8 mouse cellular contexts compared by ENCODE assay signal in genomic region chr19:41101390-41101789, GRCm38 (mm10). TPM values are rescaled to one million over a fixed set of nuclear protein-coding genes. Genes with fewer than 3 reads are reported as not detected.
DNase-seq lines count a peak whose midpoint lies in the region; ATAC-seq lines count a peak whose summit lies in the region.
"Had no signal": no experiment of that assay in that cellular context is flagged by ENCODE, and none has a peak within 500 bp of the region (broad histone marks: within the 10 kb centered on the region; RNA-seq: fewer than 3 reads in every experiment).

No protein-coding gene starts in this region.

- H3K4me3 ChIP-seq in embryonic facial prominence, embryonic 15.5 days (replicated peaks): no peak overlapping the region
- no peak overlapping the region for H3K4me3 ChIP-seq in midbrain, embryonic 16.5 days (ENCODE audit: low read depth, low read length)

- WGBS in embryonic facial prominence, embryonic 15.5 days: 66% methylated on average over 8 of the region's 8 CpGs
- 68% methylated on average over 8 of the region's 8 CpGs for WGBS in midbrain, embryonic 16.5 days

- no peaks in the 10 kb centered on the region for H3K4me1 ChIP-seq in embryonic facial prominence, embryonic 15.5 days
- no peaks in the 10 kb centered on the region for H3K4me1 ChIP-seq in midbrain, embryonic 16.5 days (ENCODE audit: control insufficient read depth, insufficient read depth, low read length)

- no peaks in the 10 kb centered on the region for H3K27me3 ChIP-seq in embryonic facial prominence, embryonic 15.5 days
- peaks cover 4% of the 10 kb centered on the region for H3K27me3 ChIP-seq in midbrain, embryonic 16.5 days (ENCODE audit: control insufficient read depth, insufficient read depth, low read depth, low read length)

- no peak overlapping the region for H3K4me2 ChIP-seq in embryonic facial prominence, embryonic 15.5 days (replicated peaks)
- no peak overlapping the region for H3K4me2 ChIP-seq in midbrain, embryonic 16.5 days (ENCODE audit: low read length)

- DNase-seq in 3134 (ENCODE audit: extremely low read depth, insufficient read length, low spot score): peak; percentile 78
- peak; percentile 29 for DNase-seq in A20 (ENCODE audit: low read depth, low spot score)
- peak; percentile 28 for DNase-seq in heart, postnatal 4 days
- no peak for DNase-seq in testis, postnatal 14 days (ENCODE audit: low spot score)

- H3K9me3 ChIP-seq in embryonic facial prominence, embryonic 15.5 days (replicated peaks): no peaks in the 10 kb centered on the region
- no peaks in the 10 kb centered on the region for H3K9me3 ChIP-seq in midbrain, embryonic 16.5 days (replicated peaks; ENCODE audit: control insufficient read depth, low read length, poor library complexity, severe bottlenecking)

- no peak overlapping the region for H3K27ac ChIP-seq in embryonic facial prominence, embryonic 15.5 days (replicated peaks)
- H3K27ac ChIP-seq in midbrain, embryonic 16.5 days (ENCODE audit: low read length): no peak overlapping the region

- H3K36me3 ChIP-seq in embryonic facial prominence, embryonic 15.5 days: no peaks in the 10 kb centered on the region
- H3K36me3 ChIP-seq in midbrain, embryonic 16.5 days (ENCODE audit: control insufficient read depth, insufficient read depth, low read length): no peaks in the 10 kb centered on the region

- ATAC-seq in embryonic facial prominence, embryonic 15.5 days (ENCODE audit: insufficient number of reproducible peaks, low FRiP score, low TSS enrichment, low read depth): peak; percentile 61; the same call in 1 of the 2 replicates
- ATAC-seq in midbrain, embryonic 16.5 days: peak; percentile 87
- no peak for ATAC-seq in megakaryocyte, adult 5-6 weeks (ENCODE audit: poor library complexity, severe bottlenecking)

- H3K9ac ChIP-seq in embryonic facial prominence, embryonic 15.5 days: no peak overlapping the region
- no peak overlapping the region for H3K9ac ChIP-seq in midbrain, embryonic 16.5 days (ENCODE audit: low read depth, low read length)

RNA-seq across cellular contexts. Expression of gene Opalin, which starts 24.5 kb away (rescaled TPM):
- not detected in 2 replicates for polyA plus RNA-seq in embryonic facial prominence, embryonic 15.5 days (2015; fragmentation: Nextera tagmentation; extraction: Ambion mirVana)
- total RNA-seq in heart, postnatal 4 days (2021): not detected
- polyA plus RNA-seq in midbrain, embryonic 16.5 days (2015; fragmentation: Nextera tagmentation; extraction: Ambion mirVana): not detected in 2 replicates
- total RNA-seq in megakaryocyte, adult 5-6 weeks (2015): not detected in 2 replicates
- not detected in 2 replicates for total RNA-seq in megakaryocyte, adult 5-6 weeks (2017)
- total RNA-seq: adrenal gland, adult 18-20 months had no signal
